Mouse (Mus musculus) 3134 (cell line): ENCODE data around the gene Vmn2r77.
"Not testable (repeated sequence)": the region's sequence is repeated elsewhere in the genome, so short reads cannot be mapped to it uniquely, and the experiment has no call there.

ENCODE experiments used
- DNase-seq: peaks from one replicate; pipeline ENCODE4 v3.0.0-alpha.2; 2011; ENCODE audit warnings: low spot score; ENCODE audit not compliant: insufficient read length; ENCODE audit errors: extremely low read depth

The Vmn2r77 gene

DNA sequence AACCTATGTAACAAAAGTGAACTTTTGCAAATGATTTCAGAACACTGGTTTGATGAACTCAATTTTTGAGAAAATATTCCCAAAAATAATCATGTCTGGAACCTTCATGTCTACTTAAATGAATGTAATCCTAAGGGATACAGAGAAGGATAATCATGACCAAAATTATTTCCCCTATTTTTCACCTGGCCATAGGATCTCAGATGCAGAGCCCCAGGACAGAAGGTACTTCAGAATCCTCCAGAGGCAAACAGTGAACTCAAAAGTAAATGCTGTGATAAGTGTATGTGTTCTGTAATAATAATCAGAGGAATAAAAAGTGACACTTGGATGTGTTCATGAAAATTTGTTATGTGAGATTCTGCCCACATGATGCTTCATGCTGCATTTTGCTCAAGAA, at the start of gene Vmn2r77:
Vmn2r77 (plus strand) TSS at position 301 of the 400 bp plus-strand sequence.
- DNase-seq, result no peak

DNA sequence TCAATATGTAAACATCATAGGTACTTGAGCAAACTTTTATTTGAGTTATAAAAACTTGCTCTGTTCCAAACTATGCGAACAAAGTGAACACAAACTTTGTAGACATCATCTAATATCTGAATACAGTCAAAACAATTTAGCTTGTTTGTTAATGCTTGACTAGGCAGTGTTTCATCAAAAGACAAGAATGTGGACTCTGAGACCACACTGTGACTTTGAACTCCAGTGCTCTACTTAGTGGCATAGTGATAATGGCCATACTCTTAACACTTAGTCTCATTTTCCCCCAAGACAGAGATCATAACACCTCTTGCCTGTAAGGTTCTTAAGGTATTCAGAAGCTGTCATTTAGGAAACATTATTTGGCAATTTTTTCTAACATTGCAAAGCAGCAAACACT, 34.1 kb upstream of the Vmn2r77 start:
- DNase-seq, result no peak

DNA sequence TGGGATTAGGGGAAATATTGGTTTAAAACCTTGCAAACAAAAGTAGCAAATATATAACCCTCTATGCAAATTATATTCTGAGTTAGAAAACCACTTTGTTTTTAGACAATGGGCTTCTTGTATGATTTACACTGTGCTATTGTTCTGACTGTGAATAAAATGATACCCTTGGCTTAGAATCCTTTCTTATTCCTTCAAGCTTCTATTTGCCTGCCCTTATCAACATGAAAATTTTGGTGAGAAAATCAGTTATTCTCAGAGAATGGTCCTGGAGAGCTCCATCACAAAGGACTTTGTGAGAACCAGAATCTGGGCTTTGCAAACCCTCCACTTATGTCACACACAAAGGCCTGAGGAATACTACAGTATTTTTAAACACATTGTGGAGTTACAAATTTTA, 30.2 kb upstream of the Vmn2r77 start:
- DNase-seq, result no peak

GRCm38 (mm10) chr7:86771621-86772020, 23.2 kb upstream of the Vmn2r77 start:
- DNase-seq, result no peak

DNA sequence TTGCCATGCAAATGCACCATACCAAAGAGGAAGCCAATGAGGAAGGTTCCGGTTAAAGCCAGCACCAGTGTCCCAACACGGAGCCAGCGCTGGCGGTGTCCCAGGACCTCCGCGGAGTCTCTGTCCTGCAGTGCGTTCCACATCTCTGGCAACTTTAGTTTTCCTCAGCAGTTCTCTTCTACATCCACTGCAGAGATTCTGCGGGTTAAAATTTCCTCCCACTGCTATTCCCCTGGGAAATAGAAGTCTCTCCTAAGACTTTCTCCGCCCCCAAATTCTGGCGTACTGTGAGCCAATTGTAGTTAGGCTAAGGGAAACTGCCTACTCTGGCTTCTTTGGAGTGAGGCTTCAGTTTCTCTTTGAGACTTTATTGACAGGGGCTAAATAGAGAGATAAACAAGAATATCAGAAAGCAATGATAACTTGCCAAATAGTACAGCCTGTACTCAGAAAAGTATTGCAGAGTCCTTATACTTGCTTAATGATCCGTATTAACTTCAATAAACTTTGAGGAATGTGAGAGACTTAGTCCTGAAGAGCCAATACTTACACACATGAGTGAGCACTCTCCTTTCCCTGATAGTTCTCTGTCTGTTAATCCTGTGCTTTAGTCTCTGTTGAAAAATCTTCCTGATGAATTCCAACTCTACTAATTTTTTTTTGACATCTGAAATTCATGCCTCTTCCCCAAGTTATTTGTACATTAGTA, 19.1 kb upstream of the Vmn2r77 start, which contains the start of gene Folh1:
Folh1 (minus strand) TSS at position 327 of the 709 bp plus-strand sequence.
- peak; percentile 4 for DNase-seq

GRCm38 (mm10) chr7:86815241-86815640, 20.4 kb downstream of the Vmn2r77 start:
- DNase-seq, result not testable (repeated sequence)

- DNase-seq, result not testable (repeated sequence)
Observed at GRCm38 (mm10) chr7:86815716-86816115, 20.9 kb downstream of the Vmn2r77 start.

GRCm38 (mm10) chr7:86816466-86816865, 21.6 kb downstream of the Vmn2r77 start:
- no peak for DNase-seq
